Mouse (Mus musculus) MEL (cell line): ENCODE results near the gene Lancl2.

ENCODE experiments used
- GATA1 ChIP-seq: IDR thresholded peaks from 2 replicates; pipeline ENCODE4 v1.6.1; 2011; ENCODE audit warnings: low read depth, low read length, improper control_type of control experiment
- MAFK ChIP-seq: IDR thresholded peaks from 2 replicates; pipeline ENCODE4 v1.6.1; 2011; ENCODE audit warnings: low read depth, mild to moderate bottlenecking, low read length, improper control_type of control experiment, borderline replicate concordance
- MAX ChIP-seq: IDR thresholded peaks from 2 replicates; pipeline ENCODE4 v1.6.1; 2011; ENCODE audit warnings: low read length, improper control_type of control experiment
- MAZ ChIP-seq: IDR thresholded peaks from 2 replicates; pipeline ENCODE4 v1.6.1; 2012; ENCODE audit warnings: low read depth, mild to moderate bottlenecking, inconsistent platforms, low read length, improper control_type of control experiment
- POLR2A ChIP-seq, 2 experiments: IDR thresholded peaks; 2 replicates each; pipeline ENCODE4 v1.6.1; 2011 to 2012; ENCODE audit warnings: low read length in 2 of 2, mild to moderate bottlenecking in 2 of 2, control low read depth in 1 of 2, improper control_type of control experiment in 1 of 2, low read depth in 1 of 2, moderate library complexity in 1 of 2; ENCODE audit not compliant: control insufficient read depth in 1 of 2, insufficient read depth in 1 of 2, poor library complexity in 1 of 2

GRCm38 (mm10) chr6:57743333-57743732, 41.0 kb downstream of the Lancl2 start:
- TF ChIP-seq MAX: no peak
- TF ChIP-seq POLR2A (IDR thresholded peaks at IDR 0.05; ENCODE audit: control insufficient read depth in 1 of 2, insufficient read depth in 1 of 2, low read depth in 1 of 2, low read length in 2 of 2, poor library complexity in 1 of 2): no peak
- TF ChIP-seq MAZ: no peak
- TF ChIP-seq GATA1: no peak
- no peak for TF ChIP-seq MAFK
